In genomic region chr16:55551348-55551747, GRCm38 (mm10) we compare ENCODE assay signal across 23 mouse cellular contexts.
DNase-seq lines count a peak whose midpoint lies in the region; ATAC-seq and TF ChIP-seq lines count a peak whose summit lies in the region.
"Had no signal": no experiment of that assay in that cellular context is flagged by ENCODE, and none has a peak within 500 bp of the region (broad histone marks: within the 10 kb centered on the region; RNA-seq: fewer than 3 reads in every experiment).

No protein-coding gene starts in this region.

- no peaks in the 10 kb centered on the region for H3K9me3 ChIP-seq in hindbrain, embryonic 16.5 days (ENCODE audit: control insufficient read depth, low read length)
- no peaks in the 10 kb centered on the region for H3K9me3 ChIP-seq in hindbrain, embryonic 12.5 days (replicated peaks)
- no peaks in the 10 kb centered on the region for H3K9me3 ChIP-seq in heart, postnatal 0 days (replicated peaks; ENCODE audit: control insufficient read depth, low read length)
- H3K9me3 ChIP-seq: embryonic facial prominence, embryonic 13.5 days; intestine, embryonic 15.5 days; limb, embryonic 12.5 days; megakaryocyte, embryonic 14.5 days; neural tube, embryonic 15.5 days; stomach, embryonic 15.5 days had no signal

- H3K4me2 ChIP-seq in hindbrain, embryonic 16.5 days (ENCODE audit: low read length): no peak overlapping the region
- no peak overlapping the region for H3K4me2 ChIP-seq in hindbrain, embryonic 12.5 days (replicated peaks)
- no peak overlapping the region for H3K4me2 ChIP-seq in heart, postnatal 0 days (ENCODE audit: low read depth, low read length)
- H3K4me2 ChIP-seq: embryonic facial prominence, embryonic 13.5 days; hindbrain, embryonic 14.5 days; intestine, embryonic 15.5 days; limb, embryonic 12.5 days; liver, embryonic 11.5 days; neural tube, embryonic 15.5 days; stomach, embryonic 15.5 days had no signal

- no peak for TF ChIP-seq EP300 in heart, postnatal 0 days (IDR thresholded peaks at IDR 0.05; ENCODE audit: low read depth)

- peak; percentile 84 for DNase-seq in heart, adult 11 months
- no peak for DNase-seq in heart, postnatal 14 days
- DNase-seq in 3T3-L1 (ENCODE audit: low read depth, low spot score) (peak; percentile 47), MN1 (ENCODE audit: low spot score) (no peak)
- no peak for DNase-seq in heart, postnatal 0 days (ENCODE audit: low spot score)
- DNase-seq in urinary bladder, postnatal 25 days (ENCODE audit: low spot score): no peak
- DNase-seq: adrenal gland, postnatal 25 days; cerebellum, adult 8-10 months; cerebellum, postnatal 36 days; gastrocnemius, postnatal 25 days; kidney, postnatal 25 days; lung, adult 2 months; thymus, postnatal 25 days had no signal

- H3K4me1 ChIP-seq in hindbrain, embryonic 16.5 days (ENCODE audit: control insufficient read depth, insufficient read depth, low read depth, low read length): peaks cover 5% of the 10 kb centered on the region
- H3K4me1 ChIP-seq in hindbrain, embryonic 12.5 days: 0 out of 2 replicates have a peak, but pooled peaks cover 4% of the 10 kb centered on the region
- peaks cover 10% of the 10 kb centered on the region; the same call in 1 of the 2 replicates for H3K4me1 ChIP-seq in heart, postnatal 0 days (ENCODE audit: control insufficient read depth, insufficient read depth)
- H3K4me1 ChIP-seq: embryonic facial prominence, embryonic 13.5 days; limb, embryonic 12.5 days had no signal

- no peak overlapping the region for H3K4me3 ChIP-seq in hindbrain, embryonic 16.5 days (ENCODE audit: low read length)
- no peak overlapping the region for H3K4me3 ChIP-seq in hindbrain, embryonic 12.5 days
- no peak overlapping the region for H3K4me3 ChIP-seq in heart, postnatal 0 days (ENCODE audit: low read depth, low read length)
- H3K4me3 ChIP-seq: embryonic facial prominence, embryonic 13.5 days; intestine, embryonic 15.5 days; limb, embryonic 12.5 days; megakaryocyte, embryonic 14.5 days; neural tube, embryonic 15.5 days; stomach, embryonic 15.5 days had no signal

- intact Hi-C loops in heart, postnatal 14 days (cut with DNase I): no loop called here

- 0 out of 2 replicates have a peak, but pooled peaks have one; percentile 15 for ATAC-seq in hindbrain, embryonic 16.5 days
- no peak for ATAC-seq in hindbrain, embryonic 12.5 days (ENCODE audit: low FRiP score)
- ATAC-seq in heart, postnatal 0 days (ENCODE audit: insufficient read depth, low read depth): no peak
- ATAC-seq: intestine, embryonic 15.5 days had no signal

- no peak overlapping the region for H3K9ac ChIP-seq in hindbrain, embryonic 16.5 days (ENCODE audit: low read depth, low read length)
- H3K9ac ChIP-seq in hindbrain, embryonic 12.5 days: no peak overlapping the region
- no peak overlapping the region for H3K9ac ChIP-seq in heart, postnatal 0 days (replicated peaks; ENCODE audit: low read depth, low read length)
- H3K9ac ChIP-seq: embryonic facial prominence, embryonic 13.5 days; hindbrain, embryonic 14.5 days; intestine, embryonic 15.5 days; limb, embryonic 12.5 days; neural tube, embryonic 15.5 days; stomach, embryonic 15.5 days had no signal

- H3K27ac ChIP-seq in hindbrain, embryonic 16.5 days (ENCODE audit: low read depth, low read length): 0 out of 2 replicates have a peak overlapping the region, but pooled peaks have one; percentile 17
- H3K27ac ChIP-seq in hindbrain, embryonic 12.5 days: no peak overlapping the region
- 0 out of 2 replicates have a peak overlapping the region, but pooled peaks have one; percentile 15 for H3K27ac ChIP-seq in heart, postnatal 0 days (ENCODE audit: low read depth)
- H3K27ac ChIP-seq: embryonic facial prominence, embryonic 13.5 days; hindbrain, embryonic 14.5 days; intestine, embryonic 15.5 days; limb, embryonic 12.5 days; stomach, embryonic 15.5 days had no signal

- H3K27me3 ChIP-seq in hindbrain, embryonic 16.5 days (replicated peaks; ENCODE audit: control insufficient read depth, insufficient read depth, low read length): no peaks in the 10 kb centered on the region
- no peaks in the 10 kb centered on the region for H3K27me3 ChIP-seq in hindbrain, embryonic 12.5 days
- H3K27me3 ChIP-seq in heart, postnatal 0 days (ENCODE audit: control insufficient read depth, insufficient read depth, low read length): no peaks in the 10 kb centered on the region
- H3K27me3 ChIP-seq: embryonic facial prominence, embryonic 13.5 days; intestine, embryonic 15.5 days; limb, embryonic 12.5 days; megakaryocyte, embryonic 14.5 days; neural tube, embryonic 15.5 days; stomach, embryonic 15.5 days had no signal

- no peaks in the 10 kb centered on the region for H3K36me3 ChIP-seq in hindbrain, embryonic 16.5 days (ENCODE audit: control insufficient read depth, insufficient read depth, low read length)
- no peaks in the 10 kb centered on the region for H3K36me3 ChIP-seq in hindbrain, embryonic 12.5 days
- no peaks in the 10 kb centered on the region for H3K36me3 ChIP-seq in heart, postnatal 0 days (replicated peaks; ENCODE audit: control insufficient read depth, insufficient read depth, low read length)
- H3K36me3 ChIP-seq: embryonic facial prominence, embryonic 13.5 days; intestine, embryonic 15.5 days; limb, embryonic 12.5 days; neural tube, embryonic 15.5 days; stomach, embryonic 15.5 days had no signal

- WGBS in hindbrain, embryonic 16.5 days: 85% methylated on average over 1 of the region's 1 CpGs
- 93% methylated on average over 1 of the region's 1 CpGs for WGBS in hindbrain, embryonic 12.5 days
- 84% methylated on average over 1 of the region's 1 CpGs for WGBS in heart, postnatal 0 days

- no peak for TF ChIP-seq CTCF in heart, postnatal 0 days (IDR thresholded peaks at IDR 0.05; ENCODE audit: low read depth)

Comparison
In these comparisons a context has a peak if more than half of its experiments do, and no peak if none do; other contexts are left out.
1. DNase-seq: peak in heart, adult 11 months (single experiment) and 3T3-L1 (single experiment); none in heart, postnatal 14 days (0 of 2), heart, postnatal 0 days (single experiment), MN1 (single experiment) and urinary bladder, postnatal 25 days (single experiment).